Mouse (Mus musculus) forebrain, embryonic 14.5 days (tissue): ENCODE measurements around the gene Gm14419. TPM values are rescaled to one million over a fixed set of nuclear protein-coding genes. Genes with fewer than 3 reads are reported as not detected.
"Not testable (repeated sequence)": the region's sequence is repeated elsewhere in the genome, so short reads cannot be mapped to it uniquely, and the experiment has no call there.

Source experiments
- ATAC-seq: fragments of 200-750 bp; cut with Nextera tagmentation; 2 replicates; pipeline ENCODE4 v1.8.0; 2017; ENCODE audit warnings: mild to moderate bottlenecking, moderate library complexity
- DNase-seq: peaks from one replicate; pipeline ENCODE4 v3.0.0-alpha.2; 2015; ENCODE audit warnings: low spot score
- H3K27ac ChIP-seq: fragments of 300-500 bp; sonication (generic); 2 replicates; pipeline ENCODE4 v1.5.1; 2014; ENCODE audit warnings: low read depth, mild to moderate bottlenecking, control low read depth, low read length, moderate library complexity
- H3K27me3 ChIP-seq: fragments of 300-500 bp; sonication (generic); replicated peaks from 2 replicates; pipeline ENCODE4 v1.6.1; 2014; ENCODE audit warnings: low read length, control low read depth, mixed read lengths; ENCODE audit not compliant: control insufficient read depth, insufficient read depth
- H3K36me3 ChIP-seq: fragments of 300-500 bp; sonication (generic); 2 replicates; pipeline ENCODE4 v1.6.1; 2014; ENCODE audit warnings: low read length, control low read depth; ENCODE audit not compliant: control insufficient read depth, insufficient read depth
- H3K4me1 ChIP-seq: fragments of 300-500 bp; sonication (generic); 2 replicates; pipeline ENCODE4 v1.6.1; 2014; ENCODE audit warnings: antibody characterized with exemption, low read length, control low read depth; ENCODE audit not compliant: control insufficient read depth, insufficient read depth
- H3K4me2 ChIP-seq: fragments of 300-500 bp; sonication (generic); 2 replicates; pipeline ENCODE4 v1.6.1; 2014; ENCODE audit warnings: mild to moderate bottlenecking, control low read depth, low read length
- H3K4me3 ChIP-seq: fragments of 300-500 bp; sonication (generic); 2 replicates; pipeline ENCODE4 v1.5.1; 2014; ENCODE audit warnings: low read depth, low read length, control low read depth
- H3K9ac ChIP-seq: fragments of 300-500 bp; sonication (generic); 2 replicates; pipeline ENCODE4 v1.6.1; 2014; ENCODE audit warnings: mild to moderate bottlenecking, low read length, control low read depth, moderate library complexity
- H3K9me3 ChIP-seq: fragments of 300-500 bp; sonication (generic); replicated peaks from 2 replicates; pipeline ENCODE4 v1.6.1; 2016; ENCODE audit warnings: low read length, control low read depth, mixed read lengths; ENCODE audit not compliant: control insufficient read depth
- WGBS: fragments of 180-500 bp; shearing (Covaris S2); extraction: QIAGEN DNeasy Blood & Tissue Kit; methylation state at CpG from one replicate; pipeline ENCODE4 v1.1.7; 2014; 5-methylcytosine and 5-hydroxymethylcytosine counted together
- polyA plus RNA-seq: library from polyadenylated mRNA; unstranded; fragments of >200 nt; fragmentation: Nextera tagmentation; extraction: Ambion mirVana; gene quantifications from 2 replicates; pipeline ENCODE4 v1.2.1, GENCODE M21; 2014

Gene Gm14419
- polyA plus RNA-seq = 6.9 and 11.6 TPM in 2 replicates

GRCm38 (mm10) chr2:177000656-177001055 lies at the start of gene Gm14419:
Gm14419 (plus strand) TSS chr2:177000956.
- not testable (repeated sequence) for ATAC-seq, H3K36me3 ChIP-seq, H3K4me2 ChIP-seq, H3K9ac ChIP-seq, H3K27me3 ChIP-seq, H3K27ac ChIP-seq, H3K9me3 ChIP-seq, H3K4me1 ChIP-seq, DNase-seq, H3K4me3 ChIP-seq
- WGBS = no CpG with 5 or more reads among the region's 6 CpGs

Other genes starting within 250 kb of the Gm14419 start
- gene Gm14295, start 202.3 kb upstream of the Gm14419 start, polyA plus RNA-seq = 9.3 and 10.8 TPM in 2 replicates
- not detected in 2 replicates for gene Gm14408, start 169.8 kb upstream of the Gm14419 start, polyA plus RNA-seq
- gene Gm14296, start 73.1 kb upstream of the Gm14419 start, polyA plus RNA-seq = 8.3 and 12.2 TPM in 2 replicates
- gene Gm14401, start 73.4 kb downstream of the Gm14419 start, polyA plus RNA-seq = not detected in 2 replicates
- gene Gm14410, start 205.5 kb downstream of the Gm14419 start, polyA plus RNA-seq = 40.6 and 43.6 TPM in 2 replicates